Mouse (Mus musculus) olfactory bulb, adult 2 months (tissue): ENCODE results near the gene Ucn. TPM values are rescaled to one million over a fixed set of nuclear protein-coding genes. Genes with fewer than 3 reads are reported as not detected.

ENCODE experiments used
- H3K27ac ChIP-seq: fragments of 200-500 bp; 2 replicates; pipeline ENCODE4 v1.5.1; 2012; ENCODE audit warnings: low read depth, low read length; ENCODE audit not compliant: insufficient read depth
- H3K4me1 ChIP-seq: fragments of 200-500 bp; 2 replicates; pipeline ENCODE4 v1.6.1; 2012; ENCODE audit warnings: low read length; ENCODE audit not compliant: control insufficient read depth, insufficient read depth
- H3K4me3 ChIP-seq: fragments of 200-500 bp; 2 replicates; pipeline ENCODE4 v1.5.1; 2012; ENCODE audit warnings: mild to moderate bottlenecking, low read depth, low read length, moderate library complexity; ENCODE audit not compliant: insufficient read depth
- CTCF ChIP-seq: fragments of 200-500 bp; IDR thresholded peaks from 2 replicates; pipeline ENCODE4 v1.5.1; 2012; ENCODE audit warnings: low read depth, mild to moderate bottlenecking, low read length, moderate library complexity; ENCODE audit not compliant: insufficient read depth
- POLR2A ChIP-seq: fragments of 200-500 bp; IDR thresholded peaks from 2 replicates; pipeline ENCODE4 v1.6.1; 2012; ENCODE audit warnings: mild to moderate bottlenecking, low read depth, low read length, moderate library complexity; ENCODE audit not compliant: insufficient read depth
- WGBS: fragments of 180-500 bp; shearing (Covaris S2); methylation state at CpG from one replicate; pipeline ENCODE4 v1.1.7; 2018; 5-methylcytosine and 5-hydroxymethylcytosine counted together
- polyA plus RNA-seq: library from polyadenylated mRNA; stranded (reverse); fragments of >200 nt; gene quantifications from 2 replicates; pipeline ENCODE4 v1.2.4, GENCODE M21; 2012; ENCODE audit warnings: low replicate concordance; ENCODE audit not compliant: missing spikeins, insufficient read depth, insufficient read length

Gene Ucn
- polyA plus RNA-seq, 1 experiment = not detected

- TF ChIP-seq POLR2A = no peak
- no peak for TF ChIP-seq CTCF
- peaks cover 39% of the 10 kb centered on the region for H3K4me1 ChIP-seq
- H3K4me3 ChIP-seq = peak overlapping the region; percentile 32
- WGBS = 3% methylated on average over 29 of the region's 29 CpGs
- H3K27ac ChIP-seq = no peak overlapping the region
These were observed 44.4 kb downstream of the Ucn start for GRCm38 (mm10) chr5:31094100-31094798.

- Histone ChIP-seq H3K27ac (no peak overlapping the region), H3K4me3 (peak overlapping the region; percentile 36), H3K4me1 (peaks cover 39% of the 10 kb centered on the region)
- TF ChIP-seq CTCF = no peak
- under 1% methylated on average over 54 of the region's 54 CpGs for WGBS
These were observed 45.2 kb downstream of the Ucn start for GRCm38 (mm10) chr5:31093151-31094041.

- peaks cover 39% of the 10 kb centered on the region for H3K4me1 ChIP-seq
- peak overlapping the region; percentile 36 for H3K4me3 ChIP-seq
- WGBS = 6% methylated on average over 53 of the region's 53 CpGs
- no peak for TF ChIP-seq CTCF
- TF ChIP-seq POLR2A = no peak
- no peak overlapping the region for H3K27ac ChIP-seq
These were observed 46.2 kb downstream of the Ucn start for GRCm38 (mm10) chr5:31092231-31092975.

Other genes with a start within 250 kb of the Ucn start
- not detected in 2 replicates for gene Ost4, start 231.0 kb downstream of the Ucn start, polyA plus RNA-seq
- gene Emilin1, start 225.4 kb downstream of the Ucn start, polyA plus RNA-seq = not detected in 2 replicates
- gene Khk, start 217.4 kb downstream of the Ucn start, polyA plus RNA-seq = not detected in 2 replicates
- not detected in 2 replicates for gene Cgref1, start 193.2 kb downstream of the Ucn start, polyA plus RNA-seq
- gene Preb, start 178.5 kb downstream of the Ucn start, polyA plus RNA-seq = not detected in 2 replicates
- not detected in 2 replicates for gene Tcf23, start 170.2 kb downstream of the Ucn start, polyA plus RNA-seq
- not detected in 2 replicates for gene Atraid, start 90.5 kb downstream of the Ucn start, polyA plus RNA-seq
- gene Slc5a6, start 89.9 kb downstream of the Ucn start, polyA plus RNA-seq = not detected in 2 replicates
- gene Cad, start 84.0 kb downstream of the Ucn start, polyA plus RNA-seq = not detected in 2 replicates
- not detected in 2 replicates for gene Dnajc5g, start 32.5 kb downstream of the Ucn start, polyA plus RNA-seq
- gene Slc30a3, start 30.6 kb downstream of the Ucn start, polyA plus RNA-seq = not detected in 2 replicates
- not detected in 2 replicates for gene Trim54, start 22.1 kb downstream of the Ucn start, polyA plus RNA-seq
- not detected in 2 replicates for gene Mpv17, start 15.4 kb upstream of the Ucn start, polyA plus RNA-seq
- not detected in 2 replicates for gene Gm29609, start 41.1 kb upstream of the Ucn start, polyA plus RNA-seq
- not detected in 2 replicates for gene Gtf3c2, start 41.3 kb upstream of the Ucn start, polyA plus RNA-seq
- gene Snx17, start 54.4 kb upstream of the Ucn start, polyA plus RNA-seq = not detected in 2 replicates
- gene Eif2b4, start 54.6 kb upstream of the Ucn start, polyA plus RNA-seq = not detected in 2 replicates
- not detected in 2 replicates for gene Zfp513, start 63.5 kb upstream of the Ucn start, polyA plus RNA-seq
- not detected in 2 replicates for gene Ppm1g, start 81.9 kb upstream of the Ucn start, polyA plus RNA-seq
- 272 TPM in 1 of 2 replicates, not detected in the other for gene Nrbp1, start 102.0 kb upstream of the Ucn start, polyA plus RNA-seq
- gene Gm9970, start 102.4 kb upstream of the Ucn start, polyA plus RNA-seq = not detected in 2 replicates
- not detected in 2 replicates for gene Krtcap3, start 112.9 kb upstream of the Ucn start, polyA plus RNA-seq
- not detected in 2 replicates for gene Ift172, start 152.3 kb upstream of the Ucn start, polyA plus RNA-seq
- gene Fndc4, start 157.3 kb upstream of the Ucn start, polyA plus RNA-seq = not detected in 2 replicates
- not detected in 2 replicates for gene Gckr, start 158.6 kb upstream of the Ucn start, polyA plus RNA-seq